Mouse (Mus musculus): ENCODE data around the gene Gm20441.
"Not testable (repeated sequence)": the region's sequence is repeated elsewhere in the genome, so short reads cannot be mapped to it uniquely, and the experiment has no call there.

Gm20441 gene

GRCm38 (mm10) chr10:75779206-75780174 lies 1.3 kb downstream of the Gm20441 start:
- DNase-seq (ENCODE audit: low spot score) = peak; percentile 44

- no peak for DNase-seq (ENCODE audit: low spot score)
These were observed 2.9 kb downstream of the Gm20441 start for GRCm38 (mm10) chr10:75777885-75778284.

GRCm38 (mm10) chr10:75776562-75776961 lies 4.2 kb downstream of the Gm20441 start:
- no peak for DNase-seq (ENCODE audit: low spot score)

DNA sequence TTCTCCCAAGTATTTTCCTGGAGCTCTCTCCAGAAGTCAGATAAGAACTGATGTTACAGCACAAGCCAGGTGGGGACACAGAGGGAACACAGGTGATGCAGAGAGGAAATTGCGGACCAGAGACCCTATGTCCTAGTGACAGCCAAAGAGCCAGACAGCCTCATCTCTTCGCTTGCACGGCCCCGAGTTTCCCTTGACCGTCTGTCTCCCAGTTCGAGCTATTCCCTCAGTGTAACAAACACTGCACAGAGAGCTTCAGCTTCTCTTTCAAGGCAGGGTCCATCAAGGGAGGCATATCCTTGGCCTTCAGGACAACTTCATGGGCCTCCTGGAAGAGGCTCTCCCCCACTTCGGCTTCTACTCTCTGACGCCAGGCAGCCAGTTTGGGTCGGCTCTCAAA lies 6.2 kb downstream of the Gm20441 start:
- no peak for DNase-seq (ENCODE audit: low spot score)

GRCm38 (mm10) chr10:75774102-75774501 lies 6.7 kb downstream of the Gm20441 start:
- DNase-seq (ENCODE audit: low spot score) = no peak

DNA sequence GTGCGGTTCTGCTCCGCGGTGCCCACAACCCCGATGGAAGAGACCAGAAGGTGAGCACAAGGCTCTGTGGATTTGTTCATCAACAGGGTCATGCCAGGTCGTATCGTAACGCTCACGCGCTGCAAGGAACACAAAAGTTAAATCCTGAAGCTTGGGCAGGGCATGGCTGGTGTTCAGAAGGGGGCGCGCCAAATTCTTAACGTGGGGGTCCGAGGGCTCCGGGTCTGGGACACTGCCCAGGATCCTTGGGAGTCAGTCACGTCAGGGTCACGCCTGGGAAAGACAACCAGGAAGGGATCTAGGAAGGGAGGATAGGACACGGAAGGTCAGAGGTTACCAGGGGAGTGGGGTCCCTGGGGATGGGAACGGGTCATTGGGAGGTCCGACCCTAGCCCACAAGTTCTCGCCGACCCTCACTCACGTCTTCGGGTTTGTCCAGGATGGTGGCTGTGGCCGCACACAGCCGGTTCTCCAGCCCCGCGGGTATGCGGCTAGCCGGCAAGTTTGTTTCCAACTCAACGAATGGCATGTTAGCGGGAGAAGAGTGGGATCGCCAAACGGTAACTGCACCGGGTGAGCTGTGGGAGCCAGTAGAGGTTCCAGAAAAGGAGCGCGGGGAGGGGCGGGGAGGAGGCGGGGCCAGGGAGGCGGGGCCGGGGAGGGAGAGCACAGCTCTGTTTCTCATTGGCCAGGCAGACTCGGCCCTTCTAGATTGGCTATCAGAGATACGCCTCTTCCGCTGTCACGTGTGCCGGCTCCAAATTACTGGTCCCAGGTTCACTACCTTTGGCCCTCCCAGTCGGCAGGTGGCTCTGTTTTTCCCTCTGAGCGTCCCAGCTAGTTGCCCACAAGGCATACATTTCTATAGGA lies 7.7 kb downstream of the Gm20441 start, which contains the start of gene Ddt:
Ddt (minus strand) TSS at position 620 of the 870 bp plus-strand sequence.
- peak; percentile 93 for DNase-seq (ENCODE audit: low spot score)

- DNase-seq (ENCODE audit: low spot score) = not testable (repeated sequence)
These were observed 13.0 kb downstream of the Gm20441 start for GRCm38 (mm10) chr10:75767756-75768155.

DNA sequence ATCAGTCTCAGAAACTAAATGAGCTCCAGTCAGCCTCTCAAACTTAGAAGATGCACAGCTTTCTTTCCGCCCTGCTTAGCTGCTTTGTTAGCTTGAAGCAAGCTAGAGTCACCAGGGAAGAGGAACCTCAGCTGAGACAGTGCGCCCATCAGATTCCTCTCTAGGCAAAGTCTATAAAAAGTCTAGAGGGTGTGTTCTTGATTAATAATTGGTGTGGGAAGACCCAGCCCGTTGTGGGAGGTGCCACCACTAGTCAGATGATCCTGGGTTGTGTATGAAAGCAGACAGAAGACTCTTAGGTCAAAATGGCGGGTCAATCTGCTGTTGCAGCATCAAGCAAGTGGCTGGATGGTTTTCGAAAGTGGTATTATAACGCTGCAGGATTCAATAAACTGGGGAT lies 13.9 kb downstream of the Gm20441 start:
- no peak for DNase-seq (ENCODE audit: low spot score)

- DNase-seq (ENCODE audit: low spot score) = peak; percentile 61
These were observed 16.0 kb downstream of the Gm20441 start for GRCm38 (mm10) chr10:75764519-75765473.

- peak; percentile 99 for DNase-seq (ENCODE audit: low spot score)
These were observed 16.9 kb downstream of the Gm20441 start, which contains the start of gene Cabin1 for GRCm38 (mm10) chr10:75763682-75764518. Gene Cabin1 (minus strand): TSS chr10:75764341.

DNA sequence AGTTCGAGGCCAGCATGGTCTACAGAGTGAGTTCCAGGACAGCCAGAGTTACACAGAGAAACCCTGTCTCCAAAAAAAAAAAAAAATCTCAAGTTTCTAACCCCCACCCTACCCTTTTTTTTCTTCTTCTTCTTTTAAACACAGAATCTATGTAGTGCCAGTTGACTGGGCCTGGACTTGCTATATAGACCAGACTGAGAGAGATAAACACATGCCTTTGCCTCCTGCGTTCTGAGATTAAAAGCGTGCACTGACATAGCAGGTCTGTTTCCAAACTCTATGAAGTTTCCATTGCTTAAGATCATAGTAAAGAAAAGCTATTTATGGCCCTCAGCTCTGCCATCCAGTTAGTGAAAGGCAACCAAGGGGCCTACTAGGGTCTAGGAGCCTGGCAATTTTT lies 18.3 kb downstream of the Gm20441 start:
- no peak for DNase-seq (ENCODE audit: low spot score)

- DNase-seq (ENCODE audit: low spot score) = no peak
These were observed 20.4 kb downstream of the Gm20441 start for GRCm38 (mm10) chr10:75760311-75760710.

DNA sequence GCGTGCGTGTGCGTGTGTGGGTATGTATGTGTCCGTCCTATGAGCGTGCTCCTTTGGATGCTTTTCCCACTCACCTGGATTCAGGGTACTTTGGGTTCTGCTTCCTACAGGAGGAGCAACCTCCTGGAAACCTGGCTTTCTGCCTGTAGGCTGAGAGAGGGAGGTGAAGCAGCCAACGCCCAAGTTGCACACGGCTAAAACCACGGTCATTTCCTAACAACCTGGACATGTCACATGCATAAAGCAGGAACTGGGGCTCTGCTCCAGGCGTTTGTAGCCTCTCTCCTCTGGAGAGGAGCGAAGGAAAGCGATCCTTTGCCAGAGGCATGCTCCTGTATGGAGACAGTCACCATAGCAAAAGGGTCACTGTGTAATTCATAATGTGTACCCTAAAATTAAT lies 24.0 kb downstream of the Gm20441 start:
- no peak for DNase-seq (ENCODE audit: low spot score)

DNA sequence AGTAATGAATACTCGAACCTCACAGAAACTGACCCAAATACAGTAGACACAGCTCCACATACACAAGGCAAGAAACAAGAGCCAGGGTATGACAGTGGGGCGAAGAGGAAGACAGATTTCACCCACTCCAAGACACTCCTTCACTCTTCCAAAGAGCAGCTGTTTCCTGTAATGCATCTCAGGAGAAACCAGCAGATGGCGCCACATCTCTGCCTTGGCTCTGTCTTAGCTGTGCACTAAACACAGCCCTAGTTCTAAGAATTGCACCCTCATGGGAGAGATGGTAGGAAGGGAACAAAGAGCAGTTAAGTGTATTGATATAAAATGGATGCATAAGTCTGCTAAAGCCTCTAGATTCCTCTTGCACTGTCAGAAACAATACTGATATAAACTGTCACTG lies 36.7 kb downstream of the Gm20441 start:
- peak; percentile 76 for DNase-seq (ENCODE audit: low spot score)

GRCm38 (mm10) chr10:75743369-75743768 lies 37.4 kb downstream of the Gm20441 start:
- no peak for DNase-seq (ENCODE audit: low spot score)

DNA sequence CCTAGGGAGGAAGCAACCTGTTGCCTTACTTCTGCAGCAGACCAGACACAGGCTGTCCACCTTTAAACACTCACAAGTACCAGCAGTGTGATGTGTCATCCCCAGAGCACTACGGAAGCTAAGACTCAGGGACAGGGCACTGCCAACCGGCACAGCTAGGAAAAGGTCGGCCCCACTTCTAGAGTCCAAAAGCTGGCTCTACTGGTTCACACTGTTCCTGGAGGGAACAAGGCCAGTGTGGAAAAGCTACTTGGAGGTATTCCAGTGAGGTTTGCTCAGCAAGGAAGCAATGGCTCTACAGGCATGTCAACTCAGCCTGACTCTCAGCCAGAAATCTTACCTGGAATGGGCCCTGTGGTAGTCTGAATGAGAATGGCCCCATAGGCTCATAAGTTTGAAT lies 39.9 kb downstream of the Gm20441 start:
- DNase-seq (ENCODE audit: low spot score) = no peak

- DNase-seq (ENCODE audit: low spot score) = no peak
These were observed 55.3 kb downstream of the Gm20441 start for GRCm38 (mm10) chr10:75725449-75725848.

Data from lung, postnatal 25 days (tissue).